Mouse (Mus musculus) ES-Bruce4 (cell line): Measurements from ENCODE around the gene Leng8. TPM values are rescaled to one million over a fixed set of nuclear protein-coding genes. Genes with fewer than 3 reads are reported as not detected.

Experiments used
- H3K27ac ChIP-seq: 2 replicates; pipeline ENCODE4 v1.5.1; 2012; ENCODE audit warnings: low read length, inconsistent platforms; ENCODE audit not compliant: insufficient read depth
- H3K27me3 ChIP-seq: 2 replicates; pipeline ENCODE4 v1.6.1; 2012; ENCODE audit warnings: mild to moderate bottlenecking, low read length, inconsistent platforms; ENCODE audit not compliant: control insufficient read depth, poor library complexity, insufficient read depth, severe bottlenecking
- H3K36me3 ChIP-seq: 2 replicates; pipeline ENCODE4 v1.6.1; 2012; ENCODE audit warnings: inconsistent platforms, mild to moderate bottlenecking, low read length, moderate library complexity; ENCODE audit not compliant: control insufficient read depth, poor library complexity, insufficient read depth, severe bottlenecking
- H3K4me1 ChIP-seq: one replicate; pipeline ENCODE4 v1.8.1; 2011; ENCODE audit warnings: low read length; ENCODE audit not compliant: control insufficient read depth, insufficient read depth
- H3K4me3 ChIP-seq: 2 replicates; pipeline ENCODE4 v1.5.1; 2011; ENCODE audit warnings: low read depth, mild to moderate bottlenecking, low read length
- H3K9ac ChIP-seq: 2 replicates; pipeline ENCODE4 v1.6.1; 2012; ENCODE audit warnings: low read depth, mild to moderate bottlenecking, inconsistent platforms; ENCODE audit not compliant: poor library complexity, severe bottlenecking
- H3K9me3 ChIP-seq: replicated peaks from 2 replicates; pipeline ENCODE4 v1.6.1; 2012; ENCODE audit warnings: mild to moderate bottlenecking, low read length, inconsistent platforms; ENCODE audit not compliant: control insufficient read depth, poor library complexity, insufficient read depth, severe bottlenecking
- CTCF ChIP-seq: IDR thresholded peaks from one replicate; pipeline ENCODE4 v1.8.1; 2011; ENCODE audit warnings: low read depth, low read length
- EP300 ChIP-seq: IDR thresholded peaks from 2 replicates; pipeline ENCODE4 v1.6.1; 2011; ENCODE audit warnings: low read depth, low read length; ENCODE audit not compliant: insufficient read depth
- POLR2A ChIP-seq: IDR thresholded peaks from one replicate; pipeline ENCODE4 v1.8.1; 2011; ENCODE audit warnings: low read length; ENCODE audit not compliant: insufficient read depth
- polyA plus RNA-seq: library from polyadenylated mRNA; stranded (reverse); fragments of >200 nt; gene quantifications from 2 replicates; pipeline ENCODE4 v1.2.4, GENCODE M21; 2011; ENCODE audit warnings: low read depth; ENCODE audit not compliant: missing spikeins, insufficient read depth, insufficient read length

Leng8 gene
- polyA plus RNA-seq, 1 experiment, result 96.3 TPM

GRCm38 (mm10) chr7:4132581-4132980 is 4.3 kb upstream of the Leng8 start:
- Histone ChIP-seq H3K27ac (no peak overlapping the region), H3K9ac (no peak overlapping the region), H3K36me3 (no peaks in the 10 kb centered on the region), H3K4me3 (no peak overlapping the region), H3K27me3 (no peaks in the 10 kb centered on the region), H3K9me3 (no peaks in the 10 kb centered on the region), H3K4me1 (peaks cover 4% of the 10 kb centered on the region)
- TF ChIP-seq POLR2A (no peak), CTCF (no peak), EP300 (no peak)

GRCm38 (mm10) chr7:4132998-4133397 is 3.8 kb upstream of the Leng8 start:
- Histone ChIP-seq H3K9me3 (no peaks in the 10 kb centered on the region), H3K9ac (no peak overlapping the region), H3K4me1 (peaks cover 4% of the 10 kb centered on the region), H3K27ac (no peak overlapping the region), H3K27me3 (no peaks in the 10 kb centered on the region), H3K4me3 (no peak overlapping the region), H3K36me3 (no peaks in the 10 kb centered on the region)
- no peak for TF ChIP-seq CTCF
- TF ChIP-seq EP300, result no peak
- no peak for TF ChIP-seq POLR2A

GRCm38 (mm10) chr7:4134911-4135310 is 1.9 kb upstream of the Leng8 start:
- no peak overlapping the region for H3K4me3 ChIP-seq
- TF ChIP-seq POLR2A (no peak), EP300 (no peak), CTCF (no peak)
- H3K9me3 ChIP-seq, result no peaks in the 10 kb centered on the region
- no peak overlapping the region for H3K27ac ChIP-seq
- peaks cover 4% of the 10 kb centered on the region for H3K4me1 ChIP-seq
- no peaks in the 10 kb centered on the region for H3K27me3 ChIP-seq
- no peak overlapping the region for H3K9ac ChIP-seq
- peaks cover 14% of the 10 kb centered on the region for H3K36me3 ChIP-seq

GRCm38 (mm10) chr7:4136404-4136770 is 452 bp upstream of the Leng8 start:
- peak overlapping the region; percentile 59 for H3K9ac ChIP-seq
- TF ChIP-seq POLR2A (no peak), EP300 (no peak), CTCF (no peak)
- H3K36me3 ChIP-seq, result peaks cover 27% of the 10 kb centered on the region
- no peaks in the 10 kb centered on the region for H3K9me3 ChIP-seq
- H3K4me3 ChIP-seq, result peak overlapping the region; percentile 80
- H3K4me1 ChIP-seq, result no peaks in the 10 kb centered on the region
- H3K27ac ChIP-seq, result peak overlapping the region; percentile 8
- no peaks in the 10 kb centered on the region for H3K27me3 ChIP-seq

- Histone ChIP-seq H3K9ac (peak overlapping the region; percentile 69), H3K36me3 (peaks cover 41% of the 10 kb centered on the region), H3K9me3 (no peaks in the 10 kb centered on the region), H3K27me3 (no peaks in the 10 kb centered on the region), H3K27ac (no peak overlapping the region), H3K4me3 (peak overlapping the region; percentile 92), H3K4me1 (no peaks in the 10 kb centered on the region)
- no peak for TF ChIP-seq POLR2A
- no peak for TF ChIP-seq CTCF
- TF ChIP-seq EP300, result no peak
These were observed 907 bp downstream of the Leng8 start for GRCm38 (mm10) chr7:4137746-4138145.

GRCm38 (mm10) chr7:4138181-4138580 is 1.3 kb downstream of the Leng8 start:
- no peaks in the 10 kb centered on the region for H3K27me3 ChIP-seq
- no peaks in the 10 kb centered on the region for H3K9me3 ChIP-seq
- H3K4me1 ChIP-seq, result no peaks in the 10 kb centered on the region
- no peak overlapping the region for H3K27ac ChIP-seq
- TF ChIP-seq POLR2A (no peak), CTCF (no peak)
- H3K9ac ChIP-seq, result peak overlapping the region; percentile 69
- H3K4me3 ChIP-seq, result no peak overlapping the region
- H3K36me3 ChIP-seq, result peaks cover 44% of the 10 kb centered on the region

GRCm38 (mm10) chr7:4138671-4139070 is 1.8 kb downstream of the Leng8 start:
- Histone ChIP-seq H3K27ac (no peak overlapping the region), H3K27me3 (no peaks in the 10 kb centered on the region), H3K9me3 (no peaks in the 10 kb centered on the region), H3K9ac (no peak overlapping the region), H3K36me3 (peaks cover 48% of the 10 kb centered on the region), H3K4me3 (no peak overlapping the region), H3K4me1 (no peaks in the 10 kb centered on the region)
- TF ChIP-seq CTCF (no peak), POLR2A (no peak), EP300 (no peak)
